Mouse (Mus musculus): ENCODE data around the gene 4930518I15Rik.

DNA sequence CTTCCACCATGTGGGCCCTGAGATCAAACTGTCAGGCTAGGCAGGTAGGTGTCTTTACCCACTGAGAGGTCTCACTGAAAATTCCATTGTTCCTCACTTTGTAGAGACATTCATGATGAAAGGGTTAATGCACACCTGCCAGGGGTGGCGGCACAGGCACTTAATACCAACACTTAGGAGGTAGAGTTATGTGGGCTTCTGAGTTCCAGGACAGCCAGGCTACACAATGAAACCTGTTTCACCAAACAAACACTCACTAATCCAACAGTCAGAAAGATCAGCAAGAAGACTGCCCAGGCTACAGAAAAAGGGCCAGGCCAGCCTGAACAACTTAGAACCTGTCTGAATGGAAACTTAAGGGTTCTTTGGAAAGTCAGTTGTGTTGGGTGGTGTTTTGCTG lies 41.6 kb downstream of the 4930518I15Rik start:
- TF ChIP-seq CTCF (IDR thresholded peaks at IDR 0.05; ENCODE audit: control insufficient read depth, insufficient read depth, insufficient replicate concordance, low read depth, low read length) (no peak), POLR2A (IDR thresholded peaks at IDR 0.05; ENCODE audit: control insufficient read depth, low read depth, low read length) (no peak)

All from testis, adult 2 months (tissue).